Mouse (Mus musculus) bone marrow macrophage, adult 2 months (primary cell): Measurements from ENCODE around the gene Gstk1.

Experiments
- CTCF ChIP-seq: IDR thresholded peaks from 2 replicates; pipeline ENCODE4 v1.5.1; 2012; ENCODE audit warnings: low read depth, mild to moderate bottlenecking, low read length, moderate library complexity
- POLR2A ChIP-seq: IDR thresholded peaks from 2 replicates; pipeline ENCODE4 v1.6.1; 2012; ENCODE audit warnings: mild to moderate bottlenecking, low read depth, low read length, borderline replicate concordance

- TF ChIP-seq CTCF (no peak), POLR2A (no peak)
Measured at GRCm38 (mm10) chr6:42293327-42293726, 47.6 kb downstream of the Gstk1 start.
